Mouse (Mus musculus) adrenal gland, adult 2 months (tissue): ENCODE measurements around the gene Fras1. TPM values are rescaled to one million over a fixed set of nuclear protein-coding genes. Genes with fewer than 3 reads are reported as not detected.

Experiments used
- DNase-seq: peaks from one replicate; pipeline ENCODE4 v3.0.0; 2021
- long read RNA-seq: library from polyadenylated mRNA; stranded (forward); transcript quantifications from one replicate; pipeline ENCODE4 v2.0.0, GENCODE M21; 2021
- polyA plus RNA-seq: library from polyadenylated mRNA; depleted of rRNA; stranded (reverse); fragments of >200 nt; gene quantifications from 2 replicates; pipeline ENCODE4 v1.2.3, GENCODE M21; 2012; rRNA removed
- total RNA-seq, 2 experiments: library from RNA; stranded (reverse); gene quantifications; 2 replicates each; pipeline ENCODE4 v1.2.3; 2021

Gene Fras1
- 1 to 10 TPM; 1.6 to 1.8 TPM for total RNA-seq
- polyA plus RNA-seq = 0.31 and 0.48 TPM in 2 replicates
- long read RNA-seq = 0 reads

DNA sequence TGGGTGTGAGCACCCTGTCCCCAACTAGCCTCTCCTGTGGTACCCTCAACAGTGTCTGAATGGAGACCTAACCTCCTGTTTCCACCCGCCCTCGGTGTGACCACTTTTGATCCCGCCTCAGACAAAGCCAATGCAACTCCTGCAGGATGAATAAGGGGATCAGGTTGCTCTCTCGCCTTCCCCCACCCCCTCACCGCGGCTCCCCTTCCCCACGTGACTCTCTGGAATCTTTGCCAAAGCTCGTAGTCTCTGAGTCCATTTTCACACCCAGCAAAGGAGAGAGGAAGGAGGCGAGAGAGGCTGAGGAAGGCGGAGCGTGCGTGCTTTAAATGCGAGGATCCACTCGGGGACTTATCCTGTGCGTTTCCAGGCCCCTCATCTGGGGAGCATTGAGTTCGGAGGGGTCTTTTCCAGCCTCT is at the start of gene Fras1:
TSS of gene Fras1 (plus strand) at position 389 of the 419 bp plus-strand sequence.
- no peak for DNase-seq

- peak; percentile 37 for DNase-seq
Measured at GRCm38 (mm10) chr5:96331048-96331737, 42.6 kb upstream of the Fras1 start.

GRCm38 (mm10) chr5:96331738-96332070 is 42.1 kb upstream of the Fras1 start:
- no peak for DNase-seq

DNA sequence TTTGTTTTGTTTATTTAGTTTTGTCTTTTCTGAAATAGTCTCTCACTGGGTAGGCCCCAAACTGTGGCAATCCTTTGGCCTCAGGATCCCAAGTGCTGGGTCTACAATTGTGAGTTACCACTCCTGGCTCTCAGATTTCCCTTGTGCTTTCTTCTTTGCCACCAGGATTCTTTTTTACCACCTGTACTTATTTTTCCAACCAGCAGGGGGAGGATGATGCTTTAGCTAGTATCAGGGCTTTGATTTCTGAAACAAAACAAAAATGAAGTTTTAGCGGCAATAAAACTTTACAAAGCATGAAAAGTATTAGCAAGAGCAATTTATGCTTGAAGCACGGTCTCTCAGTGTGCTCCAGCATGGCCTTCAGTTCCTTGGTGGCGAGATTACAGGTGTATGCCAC is 39.8 kb upstream of the Fras1 start:
- DNase-seq = no peak

DNA sequence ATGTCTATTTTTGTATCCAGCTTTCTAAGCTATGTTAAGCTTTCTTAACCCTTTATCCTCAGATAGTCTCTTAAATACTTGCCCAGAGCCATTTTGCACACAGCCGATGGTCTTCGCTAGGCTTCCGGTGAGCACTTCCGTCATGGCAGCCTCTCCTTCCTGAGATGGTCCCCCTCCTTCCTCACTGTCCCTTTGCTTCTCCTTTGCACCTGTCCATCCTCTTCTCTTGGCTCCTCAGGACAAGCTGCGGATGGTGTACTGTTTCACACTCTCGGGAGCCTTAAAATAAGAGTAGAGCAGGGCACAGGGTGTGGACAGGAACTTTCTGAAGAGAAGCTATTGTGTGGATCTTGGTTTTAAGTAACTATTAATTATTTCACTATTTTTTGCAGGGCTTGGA is 33.2 kb upstream of the Fras1 start:
- no peak for DNase-seq

DNA sequence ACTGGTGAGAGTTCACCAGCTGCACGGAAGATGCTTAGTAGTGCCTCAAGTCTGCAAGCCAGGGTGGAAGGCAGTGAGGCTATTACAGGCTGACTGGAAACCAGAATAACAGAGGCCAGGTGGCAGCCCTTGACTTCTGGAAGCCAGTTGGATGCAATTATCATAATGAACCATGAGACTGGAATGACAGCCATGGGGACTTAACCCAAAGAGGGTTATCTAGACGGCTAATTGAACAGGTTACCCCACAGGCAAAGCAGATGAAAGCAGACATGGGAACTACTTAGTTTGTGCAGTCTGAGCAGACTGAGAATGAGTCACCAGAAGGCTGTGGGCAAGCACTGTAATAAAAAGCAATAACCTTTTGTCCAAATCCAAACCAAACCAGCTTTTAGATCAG is 28.8 kb upstream of the Fras1 start:
- DNase-seq = no peak

GRCm38 (mm10) chr5:96351963-96352362 is 21.8 kb upstream of the Fras1 start:
- no peak for DNase-seq

GRCm38 (mm10) chr5:96363950-96364349 is 9.8 kb upstream of the Fras1 start:
- DNase-seq = no peak

DNA sequence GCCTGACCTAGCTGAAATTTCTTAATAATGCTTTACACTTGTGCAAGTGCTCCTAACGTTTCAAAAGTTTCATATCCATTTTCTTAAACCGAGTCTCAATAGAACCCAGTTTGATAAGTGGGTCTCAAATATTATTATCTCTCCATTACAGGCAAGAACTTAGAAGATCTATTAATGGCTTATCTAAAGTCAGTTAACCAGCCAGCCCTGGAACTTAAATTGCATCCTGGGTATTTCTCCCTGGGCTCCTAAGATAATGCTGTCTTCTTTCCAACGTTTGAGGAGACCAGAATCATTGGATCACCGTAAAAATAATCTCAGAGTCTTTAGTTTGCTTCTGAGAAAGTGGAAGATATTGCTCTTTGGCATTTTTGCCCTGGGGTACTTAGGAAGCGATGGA is 8.2 kb upstream of the Fras1 start:
- no peak for DNase-seq

DNA sequence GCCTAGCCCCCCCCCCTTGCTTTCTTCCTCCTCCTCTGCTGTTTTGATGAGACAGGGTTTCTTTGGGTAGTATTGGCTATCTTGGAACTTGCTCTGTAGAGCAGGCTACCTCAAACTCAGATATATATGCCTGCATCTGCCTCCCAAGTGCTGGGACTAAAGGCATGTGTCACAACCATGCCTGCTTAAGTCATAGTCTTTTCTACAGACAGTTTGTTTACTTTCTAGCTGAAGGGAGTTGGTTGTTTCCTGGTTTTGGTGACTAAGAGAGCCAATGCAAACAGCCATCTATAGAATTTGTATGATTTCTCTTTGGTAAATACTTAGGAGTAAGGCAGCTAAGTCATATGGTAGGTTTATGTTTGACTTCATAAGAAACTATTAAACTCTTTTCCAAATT is 6.5 kb upstream of the Fras1 start:
- DNase-seq = no peak

DNA sequence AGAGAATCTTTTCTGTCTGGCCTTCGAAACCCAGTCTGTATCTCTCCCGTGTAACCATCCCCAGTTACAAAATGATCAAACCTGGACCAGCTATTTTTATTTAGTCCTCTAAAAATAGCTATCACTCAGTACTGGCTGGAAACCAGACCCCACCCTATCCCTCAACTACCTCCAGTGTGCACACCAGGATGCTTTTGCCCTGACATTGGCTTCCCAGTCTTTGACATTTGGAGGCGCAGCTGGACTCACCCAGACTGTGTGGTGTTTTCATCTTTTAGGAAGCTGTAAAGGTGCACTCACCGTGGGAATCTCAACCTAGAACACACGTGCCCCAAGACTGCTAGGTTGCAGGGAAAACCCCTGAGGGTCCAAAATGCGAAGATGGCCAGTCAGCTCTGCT is 649 bp upstream of the Fras1 start:
- DNase-seq = no peak

DNA sequence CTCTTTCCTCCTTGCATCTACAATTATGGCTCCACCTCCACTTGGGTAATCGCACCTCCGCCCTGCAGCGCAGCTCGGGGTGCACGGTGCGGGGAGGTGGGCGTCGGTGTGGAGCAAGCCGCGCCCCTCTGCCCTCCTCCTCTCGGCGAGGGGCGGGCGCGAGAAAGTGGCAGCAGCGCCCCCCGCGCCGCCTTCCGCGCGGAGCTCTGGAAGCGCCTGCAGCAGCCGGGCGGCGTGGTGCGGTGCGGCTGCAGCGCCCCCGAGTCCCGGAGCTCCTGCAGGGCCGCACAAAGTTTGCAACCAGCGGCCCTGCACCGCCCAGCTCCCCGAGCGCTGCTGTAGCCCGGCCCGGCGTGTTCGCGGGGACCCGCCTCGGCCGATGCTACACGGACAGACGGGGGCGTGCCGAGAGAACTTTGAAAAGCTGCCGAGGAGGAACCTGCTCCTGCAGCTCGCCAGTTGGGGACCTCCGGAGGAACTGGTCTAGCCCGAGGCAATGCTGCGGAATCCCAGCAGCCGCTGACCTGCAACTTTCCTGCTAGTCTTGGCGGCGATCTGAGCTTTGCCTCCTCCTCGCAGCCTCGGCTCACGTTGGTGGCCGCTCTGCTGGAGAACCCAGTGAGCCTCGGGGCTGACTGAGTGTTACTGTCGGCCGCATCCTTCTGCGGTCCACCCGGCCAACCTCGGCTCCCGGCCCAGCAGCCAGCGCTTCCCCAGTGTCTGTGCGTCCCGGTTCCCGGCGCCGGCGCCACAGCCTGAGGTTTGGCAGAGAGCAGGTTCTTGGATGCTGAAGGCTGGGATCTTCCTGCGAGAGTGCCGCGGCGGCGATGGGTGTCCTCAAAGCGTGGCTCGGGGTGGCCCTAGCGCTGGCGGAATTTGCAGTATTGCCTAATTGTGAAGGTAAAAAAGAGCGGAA is 489 bp downstream of the Fras1 start:
- peak; percentile 79 for DNase-seq

DNA sequence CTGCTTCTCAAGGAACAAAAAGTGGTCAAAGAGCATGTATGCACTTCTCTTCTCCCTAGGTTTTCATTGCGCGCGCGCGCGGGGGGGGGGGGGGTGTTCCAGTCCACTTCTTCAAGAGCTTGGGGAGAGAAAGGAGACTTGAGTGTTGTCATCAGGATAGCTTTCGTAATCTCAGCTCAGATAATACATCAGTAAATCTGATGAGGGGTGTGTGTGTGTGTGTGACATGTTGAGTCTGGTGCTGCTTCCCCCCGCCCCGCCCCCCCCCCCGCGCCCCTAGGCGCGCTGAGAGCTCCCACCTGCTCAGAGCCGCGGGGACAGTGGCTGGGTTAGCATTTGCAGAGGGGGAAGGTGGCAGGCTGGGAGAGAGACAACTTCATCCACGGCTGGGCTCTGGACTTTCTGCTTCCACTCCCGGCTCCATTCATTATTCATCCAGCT is 1.7 kb downstream of the Fras1 start:
- DNase-seq = no peak

GRCm38 (mm10) chr5:96376216-96376615 is 2.5 kb downstream of the Fras1 start:
- DNase-seq = no peak

DNA sequence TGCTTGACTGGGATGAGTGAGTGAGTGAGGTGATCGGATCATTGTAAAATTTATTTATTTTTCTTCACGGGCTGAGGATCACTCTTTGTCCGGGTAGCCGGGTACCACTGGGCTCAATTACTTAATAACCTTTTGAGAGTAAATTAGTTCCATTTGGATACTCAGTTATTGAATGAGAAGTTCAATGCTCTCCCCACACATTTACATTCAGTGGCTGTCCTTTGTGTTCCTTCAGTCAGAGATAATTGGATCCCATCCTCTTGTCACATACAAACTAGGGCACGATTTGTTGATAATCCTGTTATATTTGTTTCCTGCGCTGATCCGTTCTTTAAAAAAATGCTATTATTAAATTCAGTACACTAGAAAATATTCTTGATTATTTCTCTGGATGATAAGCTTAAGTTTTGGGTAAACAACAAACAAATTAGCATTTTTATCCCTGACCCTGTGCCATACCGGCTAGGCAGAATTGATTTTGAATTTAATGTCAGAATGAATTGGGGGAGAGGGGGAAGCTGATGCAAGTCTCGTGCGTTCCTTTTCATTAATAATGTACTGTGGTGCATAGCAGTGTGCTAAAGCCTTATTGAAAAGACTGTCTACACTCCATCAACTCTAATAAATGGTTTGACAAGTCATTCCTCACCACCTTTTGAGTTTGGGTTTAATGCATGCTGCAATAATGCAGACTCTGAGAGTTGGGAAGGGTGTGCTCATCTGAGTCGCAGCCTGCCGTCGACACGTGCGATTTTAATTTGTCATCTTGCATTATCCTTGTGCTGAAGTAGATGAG is 12.6 kb downstream of the Fras1 start:
- DNase-seq = no peak

GRCm38 (mm10) chr5:96388306-96388705 is 14.6 kb downstream of the Fras1 start:
- no peak for DNase-seq

GRCm38 (mm10) chr5:96389963-96390623 is 16.3 kb downstream of the Fras1 start:
- DNase-seq = no peak

- no peak for DNase-seq
Measured at GRCm38 (mm10) chr5:96391086-96391485, 17.3 kb downstream of the Fras1 start.

GRCm38 (mm10) chr5:96394947-96395346 is 21.2 kb downstream of the Fras1 start:
- no peak for DNase-seq

GRCm38 (mm10) chr5:96395786-96396650 is 22.3 kb downstream of the Fras1 start:
- no peak for DNase-seq

GRCm38 (mm10) chr5:96402555-96402954 is 28.8 kb downstream of the Fras1 start:
- no peak for DNase-seq
